Mouse (Mus musculus) testis, adult 2 months (tissue): ENCODE measurements around the gene Mapk14.

Experiments used
- CTCF ChIP-seq: fragments of 200-500 bp; IDR thresholded peaks from 2 replicates; pipeline ENCODE4 v1.5.1; 2012; ENCODE audit warnings: low read depth, mild to moderate bottlenecking, inconsistent platforms, low read length, moderate library complexity; ENCODE audit not compliant: control insufficient read depth, insufficient read depth, insufficient replicate concordance
- POLR2A ChIP-seq: fragments of 200-500 bp; IDR thresholded peaks from 2 replicates; pipeline ENCODE4 v1.6.1; 2012; ENCODE audit warnings: low read depth, mild to moderate bottlenecking, inconsistent platforms, low read length, moderate library complexity; ENCODE audit not compliant: control insufficient read depth

GRCm38 (mm10) chr17:28702646-28703045, 11.5 kb downstream of the Mapk14 start:
- TF ChIP-seq POLR2A (no peak), CTCF (no peak)
